Mouse (Mus musculus): ENCODE data around the gene Pcmtd2. TPM values are rescaled to one million over a fixed set of nuclear protein-coding genes. Genes with fewer than 3 reads are reported as not detected.
"Not testable (repeated sequence)": the region's sequence is repeated elsewhere in the genome, so short reads cannot be mapped to it uniquely, and the experiment has no call there.

Gene Pcmtd2
- 36.2 and 36.8 TPM in 2 replicates for polyA plus RNA-seq (2015; fragmentation: Nextera tagmentation; extraction: Ambion mirVana)

DNA sequence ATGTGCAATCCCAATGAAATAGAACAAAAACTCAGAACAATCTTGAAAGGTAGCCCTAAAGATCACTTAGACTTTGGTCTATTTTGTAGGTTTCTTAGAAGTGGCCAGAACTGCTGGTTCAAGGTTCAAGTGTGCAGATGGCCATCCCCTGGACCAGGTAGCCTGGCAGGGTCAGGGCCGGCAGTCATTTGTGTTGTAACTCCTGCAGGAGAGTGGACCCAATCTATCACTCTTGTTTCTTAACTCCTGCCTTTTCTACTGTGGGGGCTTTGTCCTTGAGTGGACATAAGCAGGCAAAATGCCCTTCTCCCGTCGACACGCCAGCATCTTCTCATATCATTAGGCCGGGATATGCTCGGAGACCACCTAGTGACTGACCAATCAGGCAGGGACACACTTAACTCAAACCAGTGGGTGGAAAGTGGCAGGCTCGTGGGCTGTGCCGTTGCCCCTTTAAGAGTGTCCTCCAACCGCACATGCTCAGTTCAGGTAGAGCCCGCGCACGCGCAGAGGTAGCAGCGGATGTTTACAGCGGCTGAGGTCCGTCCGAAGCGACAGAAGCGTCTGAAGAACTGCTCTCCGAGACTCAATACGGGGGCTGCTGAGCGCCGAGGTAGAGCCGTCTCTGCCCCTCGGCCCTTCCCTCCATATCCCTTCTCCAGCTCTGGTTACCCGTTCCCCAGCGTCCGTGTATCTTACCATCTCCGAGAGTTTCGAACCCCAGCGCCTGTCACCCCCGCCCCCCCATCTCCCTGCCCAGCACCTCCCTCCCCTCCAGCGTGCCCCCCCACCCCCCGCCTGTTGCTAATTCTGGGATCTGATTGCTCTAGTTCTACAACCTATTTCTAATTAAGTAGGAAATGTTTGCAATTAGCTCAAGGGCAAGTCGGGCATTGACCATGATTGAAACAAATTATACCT, at the start of gene Pcmtd2:
TSS of gene Pcmtd2 (plus strand) at position 483 of the 921 bp plus-strand sequence.
- Histone ChIP-seq H3K27me3 (no peaks in the 10 kb centered on the region), H3K27ac (peak within 1 kb of the TSS; percentile 79), H3K4me1 (peaks cover 17% of the 10 kb centered on the region), H3K9me3 (replicated peaks) (no peaks in the 10 kb centered on the region), H3K36me3 (ENCODE audit: poor library complexity, severe bottlenecking) (peaks cover 7% of the 10 kb centered on the region), H3K9ac (peak within 1 kb of the TSS; percentile 78), H3K4me3 (peak within 1 kb of the TSS; percentile 67), H3K4me2 (peak within 1 kb of the TSS; percentile 59)
- 0% methylated on average over 35 of the region's 35 CpGs for WGBS
- ATAC-seq: peak; percentile 99

DNA sequence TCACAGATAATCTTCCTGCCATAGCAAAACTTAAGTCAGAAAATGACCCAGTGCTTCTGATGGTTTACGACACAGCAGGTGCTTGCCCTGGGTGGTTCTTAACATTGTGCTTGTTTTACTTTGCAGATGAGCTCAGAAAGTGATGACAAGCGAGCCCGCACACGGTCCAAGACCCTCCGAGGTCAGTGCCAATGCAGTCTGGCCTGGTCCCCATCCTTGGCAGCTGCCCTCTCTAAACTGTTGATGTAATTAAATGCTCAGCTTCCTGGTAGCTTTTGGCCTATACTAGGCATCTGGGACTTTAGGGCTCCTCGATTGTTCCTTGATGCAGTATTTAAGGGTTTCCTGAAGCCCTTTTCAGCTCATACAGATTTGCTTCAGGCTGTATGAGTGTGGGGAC, 48.3 kb upstream of the Pcmtd2 start:
- H3K9me3 ChIP-seq (replicated peaks): no peaks in the 10 kb centered on the region
- no peak overlapping the region for H3K27ac ChIP-seq
- H3K4me2 ChIP-seq: no peak overlapping the region
- H3K4me1 ChIP-seq: peaks cover 24% of the 10 kb centered on the region
- H3K36me3 ChIP-seq (ENCODE audit: poor library complexity, severe bottlenecking): peaks cover 75% of the 10 kb centered on the region
- H3K4me3 ChIP-seq: no peak overlapping the region
- ATAC-seq: no peak
- H3K9ac ChIP-seq: no peak overlapping the region
- WGBS: 86% methylated on average over 6 of the region's 6 CpGs
- no peaks in the 10 kb centered on the region for H3K27me3 ChIP-seq

DNA sequence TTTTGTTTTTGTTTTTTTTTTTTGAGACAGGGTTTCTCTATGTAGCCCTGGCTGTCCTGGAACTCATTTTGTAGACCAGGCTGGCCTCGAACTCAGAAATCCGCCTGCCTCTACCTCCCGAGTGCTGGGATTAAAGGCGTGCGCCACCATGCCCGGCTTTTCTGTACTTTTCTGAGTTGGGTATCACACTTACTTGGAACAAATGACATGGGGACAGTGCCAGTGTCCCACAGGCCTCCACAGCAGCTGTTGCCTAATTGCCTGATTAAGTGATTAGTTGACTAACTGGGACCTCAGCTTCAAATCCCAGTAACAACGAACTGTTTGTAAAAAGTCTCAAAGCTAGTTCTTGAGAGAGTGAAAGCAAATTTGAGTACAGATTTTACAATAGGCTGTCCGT, 44.5 kb upstream of the Pcmtd2 start:
- not testable (repeated sequence) for H3K27me3 ChIP-seq; H3K4me3 ChIP-seq; H3K4me1 ChIP-seq; H3K4me2 ChIP-seq; H3K9ac ChIP-seq; ATAC-seq; H3K9me3 ChIP-seq (replicated peaks); H3K27ac ChIP-seq
- WGBS: 74% methylated on average over 8 of the region's 8 CpGs
- peaks cover 91% of the 10 kb centered on the region for H3K36me3 ChIP-seq (ENCODE audit: poor library complexity, severe bottlenecking)

DNA sequence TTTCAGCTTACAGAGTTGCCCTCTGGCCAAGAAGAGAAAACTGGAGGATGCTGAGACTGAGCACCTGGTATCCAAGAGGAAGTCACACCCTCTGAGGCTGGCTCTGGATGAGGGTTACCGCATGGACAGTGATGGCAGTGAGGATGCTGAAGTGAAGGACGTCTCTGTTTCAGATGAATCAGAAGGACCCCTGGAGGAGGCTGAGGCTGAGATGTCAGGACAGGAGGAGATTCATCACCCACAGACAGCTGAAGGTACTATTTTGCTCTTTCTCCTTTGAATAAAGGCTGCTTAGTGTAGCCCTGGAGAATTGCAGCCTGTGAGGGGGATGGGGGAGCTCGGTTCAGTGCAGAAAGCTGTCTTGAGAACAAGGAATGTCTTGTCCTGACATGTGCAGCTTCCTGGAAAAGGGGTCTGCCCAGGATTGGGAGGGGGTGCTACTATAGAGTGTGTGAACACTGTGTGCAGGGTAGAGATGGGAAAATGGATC, 42.0 kb upstream of the Pcmtd2 start:
- no peak overlapping the region for H3K4me2 ChIP-seq
- no peaks in the 10 kb centered on the region for H3K4me1 ChIP-seq
- H3K9me3 ChIP-seq (replicated peaks): no peaks in the 10 kb centered on the region
- 67% methylated on average over 3 of the region's 3 CpGs for WGBS
- H3K9ac ChIP-seq: no peak overlapping the region
- no peak overlapping the region for H3K4me3 ChIP-seq
- H3K27me3 ChIP-seq: no peaks in the 10 kb centered on the region
- ATAC-seq: no peak
- peaks cover 83% of the 10 kb centered on the region for H3K36me3 ChIP-seq (ENCODE audit: poor library complexity, severe bottlenecking)
- no peak overlapping the region for H3K27ac ChIP-seq

DNA sequence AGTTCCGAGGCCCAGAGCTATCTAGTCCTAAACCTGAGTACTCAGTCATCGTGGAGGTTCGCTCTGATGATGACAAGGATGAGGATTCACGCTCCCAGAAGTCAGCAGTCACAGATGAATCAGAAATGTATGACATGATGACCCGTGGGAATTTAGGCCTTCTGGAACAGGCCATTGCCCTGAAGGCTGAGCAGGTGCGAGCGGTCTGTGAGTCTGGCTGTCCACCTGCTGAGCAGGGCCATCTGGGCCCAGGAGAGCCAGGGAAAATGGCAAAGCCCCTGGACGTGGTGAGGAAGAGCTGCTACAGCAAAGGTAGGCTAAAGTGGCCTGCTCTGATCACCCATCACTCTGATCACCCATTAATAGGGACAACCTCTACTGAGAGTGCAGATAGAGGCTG, 40.0 kb upstream of the Pcmtd2 start:
- no peaks in the 10 kb centered on the region for H3K4me1 ChIP-seq
- no peaks in the 10 kb centered on the region for H3K27me3 ChIP-seq
- H3K4me3 ChIP-seq: no peak overlapping the region
- no peaks in the 10 kb centered on the region for H3K9me3 ChIP-seq (replicated peaks)
- no peak overlapping the region for H3K27ac ChIP-seq
- WGBS: 82% methylated on average over 8 of the region's 8 CpGs
- ATAC-seq: no peak
- H3K4me2 ChIP-seq: no peak overlapping the region
- peaks cover 81% of the 10 kb centered on the region for H3K36me3 ChIP-seq (ENCODE audit: poor library complexity, severe bottlenecking)
- no peak overlapping the region for H3K9ac ChIP-seq

DNA sequence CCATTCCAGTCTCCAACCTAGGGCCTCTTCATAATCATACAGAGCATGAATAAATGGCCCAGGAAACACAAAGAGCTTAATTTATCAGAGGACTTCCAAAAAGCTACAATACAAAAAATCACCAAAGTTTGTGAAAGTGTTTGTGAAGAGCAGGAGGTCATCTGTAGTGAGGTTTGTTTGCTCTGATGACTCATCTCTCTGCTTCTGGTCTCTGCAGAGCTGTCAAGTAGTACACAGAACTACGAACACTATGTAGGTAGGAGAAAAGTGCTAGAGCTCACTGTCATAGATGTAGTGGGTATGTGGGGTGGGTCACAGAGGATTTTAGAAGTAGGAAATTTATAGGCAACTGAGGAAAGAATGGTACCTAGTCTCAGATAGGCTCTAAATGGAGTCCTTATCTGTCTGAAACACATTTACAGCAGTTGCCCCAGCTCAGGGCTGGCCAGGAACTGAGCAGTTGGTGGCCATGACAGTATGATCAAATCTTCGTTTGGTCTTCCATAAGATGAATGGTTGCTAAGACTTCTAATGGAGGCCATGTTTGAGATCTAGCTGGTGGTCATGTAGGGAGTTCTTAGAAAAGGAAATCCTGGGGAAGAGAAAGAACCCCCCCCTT, 8.5 kb upstream of the Pcmtd2 start:
- H3K9ac ChIP-seq: no peak overlapping the region
- H3K4me3 ChIP-seq: no peak overlapping the region
- no peaks in the 10 kb centered on the region for H3K4me1 ChIP-seq
- H3K27ac ChIP-seq: no peak overlapping the region
- no peaks in the 10 kb centered on the region for H3K27me3 ChIP-seq
- ATAC-seq: no peak
- peaks cover 56% of the 10 kb centered on the region for H3K36me3 ChIP-seq (ENCODE audit: poor library complexity, severe bottlenecking)
- no peaks in the 10 kb centered on the region for H3K9me3 ChIP-seq (replicated peaks)
- H3K4me2 ChIP-seq: no peak overlapping the region
- WGBS: 81% methylated on average over 2 of the region's 2 CpGs

DNA sequence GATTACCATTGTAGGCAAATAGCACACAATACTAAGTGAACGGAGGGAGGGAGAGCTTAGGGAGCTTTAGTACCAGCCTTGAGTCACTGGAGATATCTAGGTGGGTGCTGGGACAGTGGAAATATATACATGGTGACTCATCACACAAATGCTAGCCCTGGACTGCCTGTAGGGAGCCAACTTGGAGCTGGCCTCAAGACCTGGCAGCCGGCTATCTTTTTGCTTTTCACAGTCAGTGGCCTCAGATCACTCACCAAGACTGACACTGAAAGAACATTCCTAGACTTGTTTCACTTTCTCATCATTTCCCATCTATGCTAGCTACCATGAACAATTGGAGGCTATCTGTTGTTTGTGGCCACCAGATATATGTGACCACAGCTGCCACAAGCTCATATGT, 4.9 kb upstream of the Pcmtd2 start:
- WGBS: 71% methylated on average over 2 of the region's 2 CpGs
- Histone ChIP-seq H3K36me3 (ENCODE audit: poor library complexity, severe bottlenecking) (peaks cover 25% of the 10 kb centered on the region), H3K27ac (no peak overlapping the region), H3K4me1 (peaks cover 5% of the 10 kb centered on the region; the same call in 1 of the 2 replicates), H3K27me3 (no peaks in the 10 kb centered on the region), H3K4me3 (no peak overlapping the region), H3K9ac (no peak overlapping the region), H3K9me3 (replicated peaks) (no peaks in the 10 kb centered on the region), H3K4me2 (no peak overlapping the region)
- no peak for ATAC-seq

DNA sequence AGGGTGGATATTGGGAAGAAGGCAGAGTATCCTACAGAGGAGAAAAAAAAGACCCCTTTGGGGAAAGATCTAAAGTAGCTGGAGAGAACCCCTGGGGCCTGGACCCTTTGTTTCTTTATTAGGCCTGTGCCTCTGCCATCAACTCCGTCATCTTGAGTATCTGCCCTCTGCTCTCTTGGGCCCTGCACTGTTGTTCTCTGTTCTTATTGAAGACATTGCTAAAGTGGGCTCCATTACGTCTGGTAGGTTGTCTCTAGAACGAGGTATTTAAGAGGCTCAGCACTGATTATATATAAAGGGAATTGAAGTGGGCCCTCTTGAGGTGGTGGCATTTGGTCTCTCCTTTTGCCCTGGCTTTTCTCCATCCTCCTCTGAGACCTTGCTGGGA, 633 bp downstream of the Pcmtd2 start:
- Histone ChIP-seq H3K4me2 (peak overlapping the region; percentile 59), H3K27me3 (no peaks in the 10 kb centered on the region), H3K36me3 (ENCODE audit: poor library complexity, severe bottlenecking) (peaks cover 8% of the 10 kb centered on the region), H3K9ac (peak overlapping the region; percentile 78), H3K4me1 (peaks cover 17% of the 10 kb centered on the region), H3K4me3 (peak overlapping the region; percentile 67), H3K9me3 (replicated peaks) (no peaks in the 10 kb centered on the region), H3K27ac (peak overlapping the region; percentile 79; the same call in 1 of the 2 replicates)
- WGBS: 1% methylated on average over 3 of the region's 3 CpGs
- 0 out of 2 replicates have a peak, but pooled peaks have one; percentile 29 for ATAC-seq

DNA sequence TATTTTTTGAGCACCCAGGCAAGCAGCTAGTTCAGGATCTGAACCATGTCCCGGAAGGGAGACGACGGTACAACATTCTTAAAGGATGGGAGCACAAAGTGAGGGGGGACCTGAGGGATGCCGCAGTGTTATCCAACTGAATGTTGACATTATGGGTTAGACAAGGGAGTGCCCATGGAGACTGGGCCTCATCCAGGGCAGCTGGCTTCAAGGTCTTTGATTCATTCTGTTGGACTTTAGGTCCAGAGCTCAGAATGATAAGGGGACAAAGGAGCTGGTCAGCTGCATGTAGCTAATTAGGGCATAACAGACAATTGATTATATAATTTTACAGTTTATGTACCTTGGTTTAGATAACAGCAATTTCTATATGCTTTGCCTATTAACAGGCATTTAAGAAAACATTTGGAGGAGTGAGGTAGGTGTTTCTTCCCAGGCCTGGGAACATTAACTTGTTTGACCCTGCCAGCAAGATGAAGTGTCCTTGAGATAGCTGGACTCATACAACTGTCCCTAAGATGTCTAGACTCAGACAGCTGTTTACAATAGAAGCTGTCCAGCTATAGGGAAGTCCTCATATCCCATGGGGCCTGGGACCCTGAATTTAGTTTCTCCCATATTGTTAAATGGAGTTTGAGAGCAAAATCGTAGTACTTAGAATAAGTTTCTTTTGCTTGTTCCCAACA, 8.2 kb downstream of the Pcmtd2 start:
- no peak for ATAC-seq
- Histone ChIP-seq H3K27me3 (no peaks in the 10 kb centered on the region), H3K27ac (no peak overlapping the region), H3K4me2 (no peak overlapping the region), H3K4me1 (no peaks in the 10 kb centered on the region), H3K4me3 (no peak overlapping the region), H3K9ac (no peak overlapping the region), H3K36me3 (ENCODE audit: poor library complexity, severe bottlenecking) (peaks cover 50% of the 10 kb centered on the region), H3K9me3 (replicated peaks) (no peaks in the 10 kb centered on the region)
- 82% methylated on average over 5 of the region's 5 CpGs for WGBS

DNA sequence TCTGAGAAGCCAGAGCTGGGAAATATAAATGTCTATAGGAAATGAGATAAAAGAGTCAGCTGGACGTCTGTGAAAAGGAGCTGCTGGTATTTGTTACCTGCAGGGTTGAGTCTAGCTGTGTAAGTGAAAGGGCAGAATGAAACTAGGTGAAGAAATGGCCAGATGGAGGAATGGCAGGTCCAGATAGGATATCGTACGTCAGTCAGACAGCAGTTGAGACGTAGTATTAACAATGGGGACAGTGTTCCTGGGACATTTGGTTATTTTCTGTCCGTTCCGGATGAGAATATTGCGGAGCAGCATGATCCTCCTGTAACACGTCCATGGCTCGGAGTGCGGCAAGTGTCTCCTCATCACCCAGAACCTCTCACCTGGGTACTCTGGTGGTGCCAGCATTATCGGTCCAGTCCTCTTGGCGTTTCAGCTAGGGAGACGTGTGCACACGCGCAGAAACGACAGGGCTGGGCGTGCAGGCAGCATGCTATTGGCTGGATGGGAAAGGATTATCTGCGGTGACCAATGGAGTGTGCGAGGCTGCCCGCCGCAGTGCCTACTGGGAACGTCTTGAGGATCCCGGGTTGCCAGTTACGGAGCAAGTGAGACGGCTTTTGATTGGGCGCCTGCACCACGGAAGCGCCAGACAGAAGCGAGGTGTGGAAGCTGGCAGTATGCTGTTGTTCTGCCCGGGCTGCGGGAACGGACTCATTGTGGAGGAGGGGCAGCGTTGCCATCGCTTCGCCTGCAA, 26.3 kb downstream of the Pcmtd2 start, which contains the start of gene Polr3k:
TSS of gene Polr3k (plus strand) at position 547 of the 745 bp plus-strand sequence.
- ATAC-seq: peak; percentile 100
- H3K27ac ChIP-seq: peak within 1 kb of the TSS; percentile 84
- peak within 1 kb of the TSS; percentile 83 for H3K9ac ChIP-seq
- H3K4me1 ChIP-seq: peaks cover 32% of the 10 kb centered on the region
- H3K4me3 ChIP-seq: peak within 1 kb of the TSS; percentile 60
- H3K4me2 ChIP-seq: peak within 1 kb of the TSS; percentile 83
- H3K27me3 ChIP-seq: no peaks in the 10 kb centered on the region
- H3K36me3 ChIP-seq (ENCODE audit: poor library complexity, severe bottlenecking): peaks cover 12% of the 10 kb centered on the region
- no peaks in the 10 kb centered on the region for H3K9me3 ChIP-seq (replicated peaks)
- WGBS: under 1% methylated on average over 35 of the region's 35 CpGs

DNA sequence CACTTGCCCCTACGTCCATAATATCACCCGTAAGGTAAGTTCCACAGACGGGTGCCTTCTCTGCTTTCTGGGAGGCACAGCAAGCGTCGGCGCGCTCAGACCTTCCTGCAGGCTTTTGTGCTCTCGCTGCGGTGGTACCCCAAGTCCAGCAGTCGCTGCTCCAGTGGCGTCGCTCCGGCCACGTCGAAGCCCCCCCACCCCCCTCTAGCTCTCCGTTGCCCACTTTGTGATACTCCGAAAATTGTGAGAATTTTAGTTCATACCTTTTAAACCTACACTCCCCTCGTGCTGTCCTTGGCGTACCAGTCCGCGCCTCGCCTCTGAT, 26.8 kb downstream of the Pcmtd2 start:
- no peaks in the 10 kb centered on the region for H3K9me3 ChIP-seq (replicated peaks)
- peak; percentile 31 for ATAC-seq
- peaks cover 32% of the 10 kb centered on the region for H3K4me1 ChIP-seq
- H3K4me2 ChIP-seq: peak overlapping the region; percentile 83
- under 1% methylated on average over 22 of the region's 22 CpGs for WGBS
- H3K4me3 ChIP-seq: peak overlapping the region; percentile 60
- no peaks in the 10 kb centered on the region for H3K27me3 ChIP-seq
- peaks cover 17% of the 10 kb centered on the region for H3K36me3 ChIP-seq (ENCODE audit: poor library complexity, severe bottlenecking)
- peak overlapping the region; percentile 83 for H3K9ac ChIP-seq
- peak overlapping the region; percentile 84 for H3K27ac ChIP-seq
